Comparison of ENCODE assay signal across 14 mouse cellular contexts in genomic region chr17:47528919-47529318, GRCm38 (mm10). TPM values are rescaled to one million over a fixed set of nuclear protein-coding genes. Genes with fewer than 3 reads are reported as not detected.
DNase-seq lines count a peak whose midpoint lies in the region; ATAC-seq and TF ChIP-seq lines count a peak whose summit lies in the region.
"Had no signal": no experiment of that assay in that cellular context is flagged by ENCODE, and none has a peak within 500 bp of the region (broad histone marks: within the 10 kb centered on the region; RNA-seq: fewer than 3 reads in every experiment).

No protein-coding gene starts in this region.

- no peaks in the 10 kb centered on the region for H3K9me3 ChIP-seq in forebrain, embryonic 13.5 days (replicated peaks)
- no peaks in the 10 kb centered on the region for H3K9me3 ChIP-seq in forebrain, embryonic 11.5 days (ENCODE audit: control insufficient read depth, low read length)
- H3K9me3 ChIP-seq in liver, embryonic 13.5 days (replicated peaks) = no peaks in the 10 kb centered on the region
- no peaks in the 10 kb centered on the region for H3K9me3 ChIP-seq in liver, postnatal 0 days (ENCODE audit: low read length)
- no peaks in the 10 kb centered on the region for H3K9me3 ChIP-seq in liver, embryonic 15.5 days (replicated peaks)

- 39% methylated on average over 8 of the region's 8 CpGs for WGBS in forebrain, embryonic 13.5 days
- WGBS in forebrain, embryonic 11.5 days = 58% methylated on average over 8 of the region's 8 CpGs
- WGBS in liver, embryonic 13.5 days (ENCODE audit: insufficient replicate concordance) = 82% methylated on average over 8 of the region's 8 CpGs
- 75% methylated on average over 8 of the region's 8 CpGs for WGBS in liver, postnatal 0 days (ENCODE audit: insufficient replicate concordance)
- WGBS in liver, embryonic 15.5 days (ENCODE audit: insufficient replicate concordance) = 72% methylated on average over 8 of the region's 8 CpGs

- no peak for DNase-seq in forebrain, embryonic 11.5 days (ENCODE audit: low spot score)
- no peak for DNase-seq in liver, embryonic 13.5 days
- DNase-seq in liver, postnatal 0 days = no peak
- DNase-seq in R1 (ENCODE audit: low read depth, low spot score) = peak; percentile 62
- no peak for DNase-seq in cerebellum, postnatal 25 days
- DNase-seq: adrenal gland, postnatal 36 days; cerebellum, adult 18-20 months; kidney, adult 2 months; right cerebral cortex, adult 18-20 months had no signal

- no peaks in the 10 kb centered on the region for H3K36me3 ChIP-seq in forebrain, embryonic 13.5 days (ENCODE audit: poor library complexity, severe bottlenecking)
- no peaks in the 10 kb centered on the region for H3K36me3 ChIP-seq in forebrain, embryonic 11.5 days (ENCODE audit: control insufficient read depth, insufficient read depth, low read length)
- H3K36me3 ChIP-seq in liver, embryonic 13.5 days = no peaks in the 10 kb centered on the region
- peaks cover 8% of the 10 kb centered on the region; the same call in 1 of the 2 replicates for H3K36me3 ChIP-seq in liver, postnatal 0 days (replicated peaks; ENCODE audit: insufficient read depth, low read length)
- H3K36me3 ChIP-seq in liver, embryonic 15.5 days (replicated peaks) = 0 out of 2 replicates have a peak, but pooled peaks cover 3% of the 10 kb centered on the region

- ATAC-seq in forebrain, embryonic 13.5 days = no peak
- no peak for ATAC-seq in forebrain, embryonic 11.5 days (replicated peaks; ENCODE audit: low FRiP score)
- ATAC-seq in liver, embryonic 13.5 days (ENCODE audit: low read depth) = no peak
- ATAC-seq in liver, postnatal 0 days = no peak
- ATAC-seq in liver, embryonic 15.5 days (ENCODE audit: insufficient read depth) = no peak
- ATAC-seq in granulocyte monocyte progenitor cell, adult 5-6 weeks (replicated peaks; ENCODE audit: poor library complexity, severe bottlenecking) = no peak
- ATAC-seq: Patski had no signal

- peaks cover 17% of the 10 kb centered on the region; the same call in 1 of the 2 replicates for H3K4me1 ChIP-seq in forebrain, embryonic 13.5 days
- H3K4me1 ChIP-seq in forebrain, embryonic 11.5 days (replicated peaks; ENCODE audit: control insufficient read depth, insufficient read depth, low read length) = peaks cover 4% of the 10 kb centered on the region; the same call in 1 of the 2 replicates
- peaks cover 84% of the 10 kb centered on the region for H3K4me1 ChIP-seq in liver, embryonic 13.5 days (replicated peaks)
- peaks cover 60% of the 10 kb centered on the region for H3K4me1 ChIP-seq in liver, postnatal 0 days (ENCODE audit: insufficient read depth)
- peaks cover 94% of the 10 kb centered on the region for H3K4me1 ChIP-seq in liver, embryonic 15.5 days (replicated peaks)

- H3K27me3 ChIP-seq in forebrain, embryonic 13.5 days = no peaks in the 10 kb centered on the region
- no peaks in the 10 kb centered on the region for H3K27me3 ChIP-seq in forebrain, embryonic 11.5 days (ENCODE audit: control insufficient read depth, insufficient read depth, low read length)
- H3K27me3 ChIP-seq in liver, embryonic 13.5 days = no peaks in the 10 kb centered on the region
- no peaks in the 10 kb centered on the region for H3K27me3 ChIP-seq in liver, postnatal 0 days (ENCODE audit: insufficient read depth, low read length)
- no peaks in the 10 kb centered on the region for H3K27me3 ChIP-seq in liver, embryonic 15.5 days
- H3K27me3 ChIP-seq: Patski had no signal

- no peak for TF ChIP-seq CTCF in liver, postnatal 0 days (IDR thresholded peaks at IDR 0.05; ENCODE audit: low read depth)

- H3K27ac ChIP-seq in forebrain, embryonic 13.5 days = no peak overlapping the region
- H3K27ac ChIP-seq in forebrain, embryonic 11.5 days (ENCODE audit: low read depth, low read length) = no peak overlapping the region
- H3K27ac ChIP-seq in liver, embryonic 13.5 days = peak overlapping the region; percentile 86
- H3K27ac ChIP-seq in liver, postnatal 0 days (ENCODE audit: low read depth) = no peak overlapping the region
- H3K27ac ChIP-seq in liver, embryonic 15.5 days (replicated peaks) = peak overlapping the region; percentile 69

- no peak overlapping the region for H3K4me2 ChIP-seq in forebrain, embryonic 13.5 days
- H3K4me2 ChIP-seq in forebrain, embryonic 11.5 days (ENCODE audit: low read depth, low read length, severe bottlenecking) = no peak overlapping the region
- no peak overlapping the region for H3K4me2 ChIP-seq in liver, embryonic 13.5 days
- no peak overlapping the region for H3K4me2 ChIP-seq in liver, postnatal 0 days (ENCODE audit: low read depth, low read length)
- no peak overlapping the region for H3K4me2 ChIP-seq in liver, embryonic 15.5 days
- H3K4me2 ChIP-seq: heart, embryonic 11.5 days had no signal

- 0 out of 2 replicates have a peak overlapping the region, but pooled peaks have one; percentile 30 for H3K9ac ChIP-seq in forebrain, embryonic 13.5 days
- H3K9ac ChIP-seq in forebrain, embryonic 11.5 days (ENCODE audit: low read length) = no peak overlapping the region
- H3K9ac ChIP-seq in liver, embryonic 13.5 days = no peak overlapping the region
- H3K9ac ChIP-seq in liver, postnatal 0 days (replicated peaks) = no peak overlapping the region
- H3K9ac ChIP-seq in liver, embryonic 15.5 days = peak overlapping the region; percentile 21; the same call in 1 of the 2 replicates

- no peak for TF ChIP-seq EP300 in liver, postnatal 0 days (IDR thresholded peaks at IDR 0.05; ENCODE audit: low read depth)

- no peak overlapping the region for H3K4me3 ChIP-seq in forebrain, embryonic 13.5 days
- H3K4me3 ChIP-seq in forebrain, embryonic 11.5 days (ENCODE audit: low read depth, low read length) = no peak overlapping the region
- no peak overlapping the region for H3K4me3 ChIP-seq in liver, embryonic 13.5 days (replicated peaks)
- no peak overlapping the region for H3K4me3 ChIP-seq in liver, postnatal 0 days (ENCODE audit: low read depth, low read length)
- H3K4me3 ChIP-seq in liver, embryonic 15.5 days (replicated peaks) = no peak overlapping the region

RNA-seq across cellular contexts. Expression of gene Ccnd3, which starts 24.1 kb away (rescaled TPM):
- polyA plus RNA-seq in forebrain, embryonic 13.5 days (2015; fragmentation: Nextera tagmentation; extraction: Ambion mirVana) = 67.6 and 75.8 TPM in 2 replicates
- 253 and 286 TPM in 2 replicates for polyA plus RNA-seq in forebrain, embryonic 11.5 days (2014; fragmentation: Nextera tagmentation; extraction: Ambion mirVana)
- polyA plus RNA-seq in liver, embryonic 13.5 days (2015; fragmentation: Nextera tagmentation; extraction: Ambion mirVana) = 387 and 400 TPM in 2 replicates
- 249 and 250 TPM in 2 replicates for polyA plus RNA-seq in liver, postnatal 0 days (2015; fragmentation: Nextera tagmentation; extraction: Ambion mirVana)
- 422 and 473 TPM in 2 replicates for polyA plus RNA-seq in liver, embryonic 15.5 days (2015; fragmentation: Nextera tagmentation; extraction: Ambion mirVana)
- 99.8 and 128 TPM in 2 replicates for total RNA-seq in granulocyte monocyte progenitor cell, adult 5-6 weeks (2014; fragmentation: Nextera tagmentation)
- 35.5 and 35.9 TPM in 2 replicates for total RNA-seq in granulocyte monocyte progenitor cell, adult 5-6 weeks (2017)

RNA-seq across cellular contexts. Expression of gene Taf8, which starts 26.8 kb away (rescaled TPM):
- polyA plus RNA-seq in forebrain, embryonic 13.5 days (2015; fragmentation: Nextera tagmentation; extraction: Ambion mirVana) = 26.5 and 31.0 TPM in 2 replicates
- 29.6 and 32.2 TPM in 2 replicates for polyA plus RNA-seq in forebrain, embryonic 11.5 days (2014; fragmentation: Nextera tagmentation; extraction: Ambion mirVana)
- 14.4 and 14.5 TPM in 2 replicates for polyA plus RNA-seq in liver, embryonic 13.5 days (2015; fragmentation: Nextera tagmentation; extraction: Ambion mirVana)
- polyA plus RNA-seq in liver, postnatal 0 days (2015; fragmentation: Nextera tagmentation; extraction: Ambion mirVana) = 6.5 and 8.1 TPM in 2 replicates
- polyA plus RNA-seq in liver, embryonic 15.5 days (2015; fragmentation: Nextera tagmentation; extraction: Ambion mirVana) = 14.7 and 15.2 TPM in 2 replicates
- 13.9 and 23.8 TPM in 2 replicates for total RNA-seq in granulocyte monocyte progenitor cell, adult 5-6 weeks (2014; fragmentation: Nextera tagmentation)
- total RNA-seq in granulocyte monocyte progenitor cell, adult 5-6 weeks (2017) = 34.7 and 40.9 TPM in 2 replicates

Comparison
In these comparisons a context has a peak if more than half of its experiments do, and no peak if none do; other contexts are left out.
1. H3K27ac ChIP-seq: peak in liver, embryonic 13.5 days (single experiment) and liver, embryonic 15.5 days (single experiment); none in forebrain, embryonic 13.5 days (single experiment), forebrain, embryonic 11.5 days (single experiment) and liver, postnatal 0 days (single experiment).
2. H3K9ac ChIP-seq: peak in forebrain, embryonic 13.5 days (single experiment) and liver, embryonic 15.5 days (single experiment); none in forebrain, embryonic 11.5 days (single experiment), liver, embryonic 13.5 days (single experiment) and liver, postnatal 0 days (single experiment).